Mouse (Mus musculus) stomach, embryonic 16.5 days (tissue): Measurements from ENCODE around the gene Csnk1d. TPM values are rescaled to one million over a fixed set of nuclear protein-coding genes. Genes with fewer than 3 reads are reported as not detected.

Experiments
- ATAC-seq: fragments of 200-750 bp; cut with Nextera tagmentation; 2 replicates; pipeline ENCODE4 v1.8.0; 2017; ENCODE audit warnings: moderate number of reproducible peaks, moderate TSS enrichment; ENCODE audit not compliant: insufficient read depth, low FRiP score
- H3K27ac ChIP-seq: fragments of 300-500 bp; sonication (generic); 2 replicates; pipeline ENCODE4 v1.5.1; 2014; ENCODE audit warnings: low read length
- H3K27me3 ChIP-seq: fragments of 300-500 bp; sonication (generic); 2 replicates; pipeline ENCODE4 v1.6.1; 2014; ENCODE audit warnings: low read length, control low read depth, mixed read lengths; ENCODE audit not compliant: control insufficient read depth, insufficient read depth
- H3K36me3 ChIP-seq: fragments of 300-500 bp; sonication (generic); 2 replicates; pipeline ENCODE4 v1.6.1; 2014; ENCODE audit warnings: low read length; ENCODE audit not compliant: control insufficient read depth, insufficient read depth
- H3K4me1 ChIP-seq: fragments of 300-500 bp; sonication (generic); 2 replicates; pipeline ENCODE4 v1.6.1; 2014; ENCODE audit warnings: low read length, control low read depth, mixed read lengths; ENCODE audit not compliant: control insufficient read depth, insufficient read depth
- H3K4me2 ChIP-seq: fragments of 300-500 bp; sonication (generic); 2 replicates; pipeline ENCODE4 v1.6.1; 2014; ENCODE audit warnings: low read depth, low read length, mixed read lengths
- H3K4me3 ChIP-seq: fragments of 300-500 bp; sonication (generic); replicated peaks from 2 replicates; pipeline ENCODE4 v1.5.1; 2014; ENCODE audit warnings: mild to moderate bottlenecking, low read length
- H3K9ac ChIP-seq: fragments of 300-500 bp; sonication (generic); 2 replicates; pipeline ENCODE4 v1.6.1; 2014; ENCODE audit warnings: low read length
- H3K9me3 ChIP-seq: fragments of 300-500 bp; sonication (generic); replicated peaks from 2 replicates; pipeline ENCODE4 v1.6.1; 2016; ENCODE audit warnings: low read length, control low read depth; ENCODE audit not compliant: control insufficient read depth
- WGBS: fragments of 180-500 bp; shearing (Covaris S2); extraction: QIAGEN DNeasy Blood & Tissue Kit; methylation state at CpG from one replicate; pipeline ENCODE4 v1.1.7; 2014; 5-methylcytosine and 5-hydroxymethylcytosine counted together
- polyA plus RNA-seq: library from polyadenylated mRNA; unstranded; fragments of >200 nt; fragmentation: Nextera tagmentation; extraction: Ambion mirVana; gene quantifications from 2 replicates; pipeline ENCODE4 v1.2.1, GENCODE M21; 2015

The Csnk1d gene
- polyA plus RNA-seq, 1 experiment from 2014 or later = 104 TPM

DNA sequence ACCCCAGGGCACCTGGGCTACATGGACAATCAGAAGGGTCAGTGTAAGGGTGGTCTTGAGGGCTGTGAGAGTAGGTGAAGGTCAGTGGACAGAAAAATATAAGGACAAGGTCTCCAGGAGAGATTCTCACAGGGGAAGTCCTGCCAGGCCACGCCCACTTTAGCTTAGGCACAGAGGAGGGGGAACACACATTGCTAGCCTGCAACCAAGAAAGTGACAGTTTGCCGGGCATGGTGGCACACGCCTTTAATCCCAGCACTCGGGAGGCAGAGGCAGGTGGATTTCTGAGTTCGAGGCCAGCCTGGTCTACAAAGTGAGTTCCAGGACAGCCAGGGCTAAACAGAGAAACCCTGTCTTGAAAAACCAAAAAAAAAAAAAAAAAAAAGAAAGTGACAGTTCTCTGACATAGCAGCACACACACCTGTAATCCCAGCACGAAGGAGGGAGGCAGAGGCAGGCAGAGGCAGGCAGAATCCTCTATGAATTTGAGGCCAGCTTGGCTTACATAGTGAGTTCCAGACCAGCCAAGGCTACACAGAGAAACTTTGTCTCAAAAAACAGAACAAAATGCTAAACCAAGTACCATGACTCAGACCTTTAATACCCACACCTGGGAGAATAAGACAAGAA lies 51.3 kb downstream of the Csnk1d start:
- no peak overlapping the region for H3K9ac ChIP-seq
- H3K4me1 ChIP-seq = no peaks in the 10 kb centered on the region
- 44% methylated on average over 6 of the region's 6 CpGs for WGBS
- no peak for ATAC-seq
- H3K4me3 ChIP-seq = no peak overlapping the region
- no peak overlapping the region for H3K4me2 ChIP-seq
- no peak overlapping the region for H3K27ac ChIP-seq
- no peaks in the 10 kb centered on the region for H3K27me3 ChIP-seq
- no peaks in the 10 kb centered on the region for H3K36me3 ChIP-seq
- H3K9me3 ChIP-seq = no peaks in the 10 kb centered on the region

DNA sequence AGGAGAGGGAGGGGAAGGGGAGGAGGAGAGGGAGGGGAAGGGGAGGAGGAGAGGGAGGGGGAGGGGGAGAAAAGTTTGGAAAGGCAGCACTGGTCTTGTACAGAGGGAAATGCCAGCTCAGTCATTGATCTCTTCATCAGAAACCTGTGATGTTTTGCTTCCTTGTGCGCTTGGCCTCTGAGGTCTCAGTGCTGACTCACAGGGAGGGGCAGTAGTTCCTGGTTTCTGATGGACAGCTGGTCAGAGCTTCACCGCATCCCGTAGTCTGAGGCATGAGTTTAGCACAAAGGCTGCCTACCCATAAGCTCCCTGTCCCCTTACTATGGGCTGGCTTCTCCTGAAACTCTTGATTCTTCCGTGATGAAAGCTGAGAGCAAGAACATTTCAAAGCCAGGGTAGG lies 52.3 kb downstream of the Csnk1d start:
- Histone ChIP-seq H3K9ac (no peak overlapping the region; the same call in 1 of the 2 replicates), H3K4me3 (no peak overlapping the region), H3K4me1 (no peaks in the 10 kb centered on the region), H3K36me3 (no peaks in the 10 kb centered on the region), H3K4me2 (no peak overlapping the region), H3K9me3 (no peaks in the 10 kb centered on the region), H3K27ac (peak overlapping the region; percentile 52), H3K27me3 (no peaks in the 10 kb centered on the region)
- ATAC-seq = 0 out of 2 replicates have a peak, but pooled peaks have one; percentile 41
- 15% methylated on average over 4 of the region's 4 CpGs for WGBS

GRCm38 (mm10) chr11:120937976-120938375 lies 53.2 kb downstream of the Csnk1d start:
- ATAC-seq = no peak
- H3K27me3 ChIP-seq = no peaks in the 10 kb centered on the region; the same call in 1 of the 2 replicates
- 86% methylated on average over 1 of the region's 1 CpGs for WGBS
- H3K9ac ChIP-seq = no peak overlapping the region
- no peaks in the 10 kb centered on the region for H3K4me1 ChIP-seq
- no peaks in the 10 kb centered on the region for H3K9me3 ChIP-seq
- no peak overlapping the region for H3K27ac ChIP-seq
- H3K4me2 ChIP-seq = no peak overlapping the region
- no peaks in the 10 kb centered on the region for H3K36me3 ChIP-seq
- H3K4me3 ChIP-seq = no peak overlapping the region

GRCm38 (mm10) chr11:120932564-120933398 lies 58.3 kb downstream of the Csnk1d start, which contains the start of gene Ccdc57:
Gene Ccdc57, minus strand, starts transcription at chr11:120932872.
- peak within 1 kb of the TSS; percentile 82 for H3K4me3 ChIP-seq
- H3K27me3 ChIP-seq = no peaks in the 10 kb centered on the region; the same call in 1 of the 2 replicates
- H3K4me1 ChIP-seq = peaks cover 3% of the 10 kb centered on the region; the same call in 1 of the 2 replicates
- 10% methylated on average over 44 of the region's 44 CpGs for WGBS
- H3K36me3 ChIP-seq = no peaks in the 10 kb centered on the region
- peak within 1 kb of the TSS; percentile 79 for H3K9ac ChIP-seq
- H3K9me3 ChIP-seq = no peaks in the 10 kb centered on the region
- H3K4me2 ChIP-seq = peak within 1 kb of the TSS; percentile 94
- ATAC-seq = peak; percentile 92
- H3K27ac ChIP-seq = no peak within 1 kb of the TSS

GRCm38 (mm10) chr11:120931479-120931878 lies 59.7 kb downstream of the Csnk1d start:
- Histone ChIP-seq H3K4me3 (no peak overlapping the region), H3K9ac (no peak overlapping the region), H3K9me3 (no peaks in the 10 kb centered on the region), H3K4me2 (no peak overlapping the region), H3K4me1 (peaks cover 3% of the 10 kb centered on the region; the same call in 1 of the 2 replicates), H3K27ac (no peak overlapping the region), H3K27me3 (no peaks in the 10 kb centered on the region; the same call in 1 of the 2 replicates), H3K36me3 (no peaks in the 10 kb centered on the region)
- WGBS = 89% methylated on average over 4 of the region's 4 CpGs
- no peak for ATAC-seq

DNA sequence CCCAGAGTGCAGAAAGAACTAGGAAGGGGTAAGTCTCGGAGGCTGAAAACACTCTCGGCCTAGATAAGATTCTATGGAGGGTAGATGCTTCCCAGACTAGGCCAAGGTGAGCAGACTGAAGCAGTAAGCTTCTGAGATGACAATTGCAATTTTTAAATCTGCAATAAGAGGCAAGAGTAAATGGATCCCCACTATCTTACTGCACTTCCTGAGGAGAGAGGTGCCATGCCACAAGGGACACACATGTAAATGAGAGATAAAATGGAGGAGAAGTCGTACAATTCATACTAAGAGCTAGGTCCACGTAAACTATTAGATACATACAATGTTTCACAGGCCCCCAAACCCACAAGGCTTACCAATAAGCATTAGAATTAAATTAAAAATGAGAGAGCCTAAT lies 62.7 kb downstream of the Csnk1d start:
- 91% methylated on average over 4 of the region's 4 CpGs for WGBS
- ATAC-seq = no peak

DNA sequence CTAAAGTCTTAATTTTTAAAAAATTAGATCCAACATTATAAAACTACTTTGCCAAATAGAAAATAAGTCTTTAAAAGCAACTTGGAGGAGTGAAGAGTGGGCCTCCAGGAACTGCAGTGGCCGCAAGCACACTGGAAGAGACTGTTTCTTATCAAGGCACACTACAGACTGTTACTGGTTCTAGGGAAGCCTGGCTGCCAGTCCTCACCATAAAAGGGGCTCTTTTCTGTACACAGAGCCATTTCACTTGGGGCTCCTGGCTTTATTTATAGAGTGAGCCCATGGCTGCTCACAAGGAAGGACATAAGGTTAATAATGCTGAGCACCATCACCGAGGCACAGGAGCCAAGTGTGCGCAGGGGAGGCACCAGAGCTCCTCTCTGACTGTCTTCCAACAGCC lies 68.6 kb downstream of the Csnk1d start:
- H3K36me3 ChIP-seq = no peaks in the 10 kb centered on the region
- H3K4me2 ChIP-seq = no peak overlapping the region
- no peaks in the 10 kb centered on the region for H3K4me1 ChIP-seq
- 83% methylated on average over 3 of the region's 3 CpGs for WGBS
- no peak overlapping the region for H3K27ac ChIP-seq
- no peak overlapping the region for H3K9ac ChIP-seq
- H3K9me3 ChIP-seq = no peaks in the 10 kb centered on the region
- no peak for ATAC-seq
- no peaks in the 10 kb centered on the region for H3K27me3 ChIP-seq
- no peak overlapping the region for H3K4me3 ChIP-seq

More for the DNA sequence above, 62.7 kb downstream of the Csnk1d start:
- Histone ChIP-seq H3K27ac (no peak overlapping the region), H3K9me3 (no peaks in the 10 kb centered on the region), H3K27me3 (no peaks in the 10 kb centered on the region), H3K9ac (no peak overlapping the region), H3K4me3 (no peak overlapping the region), H3K36me3 (no peaks in the 10 kb centered on the region), H3K4me1 (peaks cover 3% of the 10 kb centered on the region; the same call in 1 of the 2 replicates), H3K4me2 (no peak overlapping the region)

DNA sequence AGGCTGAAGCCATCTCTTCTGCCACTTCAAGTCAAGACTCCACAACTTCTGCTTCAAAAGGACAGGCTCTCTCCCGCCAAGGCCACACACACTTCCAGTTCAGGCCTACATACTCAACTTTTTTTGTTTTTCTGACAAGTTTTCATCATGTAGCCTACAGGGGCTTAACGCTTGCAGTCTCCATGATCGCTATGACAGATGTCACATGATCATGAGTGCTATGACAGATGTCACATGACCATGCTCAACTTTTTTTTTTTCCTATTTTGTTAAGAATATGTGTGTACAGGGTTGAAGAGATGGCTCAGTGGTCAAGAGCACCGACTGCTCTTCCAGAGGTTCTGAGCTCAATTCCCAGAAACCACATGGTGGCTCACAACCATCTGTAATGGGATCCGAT lies 73.4 kb downstream of the Csnk1d start:
- WGBS = 96% methylated on average over 5 of the region's 5 CpGs

DNA sequence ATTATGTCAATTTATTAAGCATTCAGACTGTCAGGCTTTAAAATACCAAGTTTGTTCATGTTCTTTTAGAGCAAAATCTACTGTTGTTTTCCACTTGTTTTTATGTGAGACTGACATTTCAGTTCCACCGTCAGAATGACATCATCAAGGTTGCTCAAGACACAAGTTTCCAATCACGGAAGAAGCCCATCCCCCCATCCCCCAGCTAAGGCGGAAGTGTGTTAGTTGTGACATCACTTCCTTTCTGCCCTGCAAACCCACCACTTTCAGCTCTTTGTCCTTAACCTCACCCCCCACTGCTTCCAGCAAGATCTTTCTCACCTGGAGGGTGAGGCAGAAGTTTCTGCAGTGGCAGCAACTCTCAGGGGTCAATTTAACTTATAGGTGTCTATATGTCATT lies 74.7 kb downstream of the Csnk1d start:
- Histone ChIP-seq H3K4me1 (no peaks in the 10 kb centered on the region), H3K27ac (no peak overlapping the region), H3K36me3 (no peaks in the 10 kb centered on the region), H3K4me3 (no peak overlapping the region), H3K9me3 (no peaks in the 10 kb centered on the region), H3K27me3 (no peaks in the 10 kb centered on the region), H3K4me2 (no peak overlapping the region), H3K9ac (no peak overlapping the region)
- ATAC-seq = no peak
- 70% methylated on average over 3 of the region's 3 CpGs for WGBS

More for the DNA sequence above, 73.4 kb downstream of the Csnk1d start:
- no peak overlapping the region for H3K9ac ChIP-seq
- no peak overlapping the region for H3K27ac ChIP-seq
- ATAC-seq = no peak
- no peaks in the 10 kb centered on the region for H3K4me1 ChIP-seq
- no peaks in the 10 kb centered on the region for H3K36me3 ChIP-seq
- no peaks in the 10 kb centered on the region for H3K9me3 ChIP-seq
- H3K4me3 ChIP-seq = no peak overlapping the region
- no peak overlapping the region for H3K4me2 ChIP-seq
- H3K27me3 ChIP-seq = no peaks in the 10 kb centered on the region
